Mouse (Mus musculus) olfactory bulb, adult 2 months (tissue): ENCODE data around the gene Tnrc6a.

Source experiments
- CTCF ChIP-seq: fragments of 200-500 bp; IDR thresholded peaks from 2 replicates; pipeline ENCODE4 v1.5.1; 2012; ENCODE audit warnings: low read depth, mild to moderate bottlenecking, low read length, moderate library complexity; ENCODE audit not compliant: insufficient read depth
- POLR2A ChIP-seq: fragments of 200-500 bp; IDR thresholded peaks from 2 replicates; pipeline ENCODE4 v1.6.1; 2012; ENCODE audit warnings: mild to moderate bottlenecking, low read depth, low read length, moderate library complexity; ENCODE audit not compliant: insufficient read depth

DNA sequence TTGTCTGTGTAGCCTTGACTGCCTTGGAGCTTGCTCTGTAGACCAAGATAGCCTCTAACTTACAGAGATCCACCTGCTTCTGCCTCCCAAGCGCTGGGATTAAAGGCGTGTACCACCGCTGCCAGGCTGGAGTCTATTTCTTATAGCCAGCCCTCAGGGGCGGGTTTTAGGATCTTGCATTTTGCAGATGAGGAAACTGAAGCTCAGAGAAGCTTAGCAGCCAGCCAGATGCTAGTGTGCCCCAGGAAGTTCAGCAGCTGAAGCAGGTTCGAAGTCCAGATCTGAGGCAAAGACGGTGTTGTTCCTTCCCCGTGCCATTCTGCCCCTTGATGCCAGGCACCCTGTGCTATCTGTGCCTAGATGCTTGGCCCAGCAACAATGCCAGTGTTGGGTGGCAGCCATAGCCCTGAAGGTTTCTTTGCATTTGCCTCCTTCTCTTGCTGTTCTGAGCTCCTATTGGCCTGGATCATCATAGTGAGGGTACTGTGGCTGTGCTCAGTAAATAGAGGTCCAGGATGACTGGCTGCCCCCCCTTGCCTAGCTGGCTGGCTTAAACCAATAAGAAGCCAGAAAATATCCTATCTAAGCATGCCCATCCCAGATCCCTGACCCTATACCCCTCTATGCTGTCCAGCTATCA, 14.2 kb upstream of the Tnrc6a start:
- TF ChIP-seq CTCF (no peak), POLR2A (no peak)
